Mouse (Mus musculus) midbrain, embryonic 15.5 days (tissue): ENCODE results near the gene Rnf225. TPM values are rescaled to one million over a fixed set of nuclear protein-coding genes. Genes with fewer than 3 reads are reported as not detected.

Experiments used
- ATAC-seq: fragments of 200-750 bp; cut with Nextera tagmentation; replicated peaks from 2 replicates; pipeline ENCODE4 v1.8.0; 2017; ENCODE audit warnings: moderate TSS enrichment
- H3K27ac ChIP-seq: fragments of 300-500 bp; sonication (generic); 2 replicates; pipeline ENCODE4 v1.5.1; 2015; ENCODE audit warnings: mild to moderate bottlenecking, inconsistent platforms
- H3K27me3 ChIP-seq: fragments of 300-500 bp; sonication (generic); replicated peaks from 2 replicates; pipeline ENCODE4 v1.6.1; 2015; ENCODE audit warnings: inconsistent platforms
- H3K36me3 ChIP-seq: fragments of 300-500 bp; sonication (generic); replicated peaks from 2 replicates; pipeline ENCODE4 v1.6.1; 2015; ENCODE audit warnings: inconsistent platforms
- H3K4me1 ChIP-seq: fragments of 300-500 bp; sonication (generic); 2 replicates; pipeline ENCODE4 v1.6.1; 2015; ENCODE audit warnings: inconsistent platforms
- H3K4me2 ChIP-seq: fragments of 300-500 bp; sonication (generic); 2 replicates; pipeline ENCODE4 v1.6.1; 2015; ENCODE audit warnings: inconsistent platforms, mild to moderate bottlenecking, moderate library complexity
- H3K4me3 ChIP-seq: fragments of 300-500 bp; sonication (generic); 2 replicates; pipeline ENCODE4 v1.5.1; 2015; ENCODE audit warnings: mild to moderate bottlenecking, inconsistent platforms
- H3K9ac ChIP-seq: fragments of 300-500 bp; sonication (generic); 2 replicates; pipeline ENCODE4 v1.6.1; 2015; ENCODE audit warnings: mild to moderate bottlenecking, inconsistent platforms
- H3K9me3 ChIP-seq: fragments of 300-500 bp; sonication (generic); 2 replicates; pipeline ENCODE4 v1.6.1; 2016; ENCODE audit warnings: inconsistent platforms
- WGBS: fragments of 180-500 bp; shearing (Covaris S2); methylation state at CpG from one replicate; pipeline ENCODE4 v1.1.7; 2015; ENCODE audit warnings: mixed read lengths; 5-methylcytosine and 5-hydroxymethylcytosine counted together
- polyA plus RNA-seq: library from polyadenylated mRNA; unstranded; fragments of >200 nt; fragmentation: Nextera tagmentation; extraction: Ambion mirVana; gene quantifications from 2 replicates; pipeline ENCODE4 v1.2.1, GENCODE M21; 2015

Gene Rnf225
- polyA plus RNA-seq, 1 experiment from 2014 or later: 0.90 TPM

DNA sequence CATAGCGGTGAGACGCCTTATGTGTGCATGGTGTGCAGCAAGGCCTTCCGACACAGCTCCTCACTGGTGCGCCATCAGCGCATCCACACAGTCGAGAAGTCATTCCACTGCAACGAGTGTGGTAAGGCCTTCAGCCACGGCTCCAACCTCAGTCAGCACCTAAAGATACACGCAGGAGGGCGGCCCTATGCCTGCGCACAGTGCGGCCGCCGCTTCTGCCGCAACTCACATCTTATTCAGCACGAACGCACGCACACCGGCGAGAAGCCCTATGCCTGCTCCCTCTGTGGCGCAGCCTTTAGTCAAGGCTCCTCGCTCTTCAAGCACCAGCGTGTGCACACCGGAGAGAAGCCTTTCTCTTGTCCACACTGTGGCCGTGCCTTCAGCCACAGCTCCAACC lies 43.7 kb downstream of the Rnf225 start:
- H3K4me1 ChIP-seq: peaks cover 15% of the 10 kb centered on the region
- no peak overlapping the region for H3K4me3 ChIP-seq
- ATAC-seq: no peak
- no peaks in the 10 kb centered on the region for H3K9me3 ChIP-seq
- no peak overlapping the region for H3K4me2 ChIP-seq
- peaks cover 28% of the 10 kb centered on the region for H3K36me3 ChIP-seq
- 94% methylated on average over 25 of the region's 25 CpGs for WGBS
- no peak overlapping the region for H3K27ac ChIP-seq
- no peak overlapping the region for H3K9ac ChIP-seq
- no peaks in the 10 kb centered on the region for H3K27me3 ChIP-seq

DNA sequence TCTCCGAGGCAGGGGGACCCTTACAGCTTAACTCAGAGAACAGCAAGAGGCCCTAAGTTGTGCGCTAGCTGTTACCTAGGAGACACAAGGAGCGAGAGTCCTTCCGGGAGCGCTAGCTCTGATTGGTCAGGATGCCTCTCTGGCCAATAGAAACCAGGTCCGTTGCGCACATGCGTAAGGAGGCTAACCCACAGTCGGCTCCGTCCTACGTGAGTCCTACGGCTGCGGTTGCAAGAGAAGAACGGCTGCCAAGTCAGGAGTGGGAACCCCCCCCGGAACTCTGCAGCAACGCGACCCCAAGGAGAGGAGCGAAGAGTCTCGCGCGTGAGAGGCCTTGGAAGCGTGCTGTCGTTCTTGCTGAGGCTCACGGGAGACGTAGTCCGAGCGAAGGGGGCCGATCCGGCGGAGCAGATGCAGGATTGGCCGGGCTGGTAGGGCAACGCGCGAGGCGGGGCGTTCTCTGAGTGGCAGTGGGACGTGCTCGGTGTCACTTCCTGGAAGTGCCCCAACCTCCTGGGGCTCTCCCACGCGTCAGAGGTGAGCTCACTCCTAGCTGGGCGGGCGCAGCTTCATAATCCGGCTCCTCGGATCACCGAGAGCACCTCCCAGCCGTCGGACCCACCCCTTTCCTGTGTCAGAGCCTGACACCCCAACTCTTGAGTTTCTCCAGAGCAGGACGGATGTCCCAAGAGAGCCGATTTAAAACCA lies 50.6 kb downstream of the Rnf225 start, which contains the start of gene Zfp446:
Gene Zfp446 (plus strand): TSS at position 167 of the 708 bp plus-strand sequence.
- Histone ChIP-seq H3K36me3 (no peaks in the 10 kb centered on the region; the same call in 1 of the 2 replicates), H3K9ac (peak within 1 kb of the TSS; percentile 59), H3K4me1 (peaks cover 18% of the 10 kb centered on the region), H3K4me2 (peak within 1 kb of the TSS; percentile 64), H3K27ac (peak within 1 kb of the TSS; percentile 95), H3K9me3 (no peaks in the 10 kb centered on the region), H3K27me3 (no peaks in the 10 kb centered on the region), H3K4me3 (peak within 1 kb of the TSS; percentile 60)
- peak; percentile 99 for ATAC-seq
- WGBS: under 1% methylated on average over 49 of the region's 49 CpGs

DNA sequence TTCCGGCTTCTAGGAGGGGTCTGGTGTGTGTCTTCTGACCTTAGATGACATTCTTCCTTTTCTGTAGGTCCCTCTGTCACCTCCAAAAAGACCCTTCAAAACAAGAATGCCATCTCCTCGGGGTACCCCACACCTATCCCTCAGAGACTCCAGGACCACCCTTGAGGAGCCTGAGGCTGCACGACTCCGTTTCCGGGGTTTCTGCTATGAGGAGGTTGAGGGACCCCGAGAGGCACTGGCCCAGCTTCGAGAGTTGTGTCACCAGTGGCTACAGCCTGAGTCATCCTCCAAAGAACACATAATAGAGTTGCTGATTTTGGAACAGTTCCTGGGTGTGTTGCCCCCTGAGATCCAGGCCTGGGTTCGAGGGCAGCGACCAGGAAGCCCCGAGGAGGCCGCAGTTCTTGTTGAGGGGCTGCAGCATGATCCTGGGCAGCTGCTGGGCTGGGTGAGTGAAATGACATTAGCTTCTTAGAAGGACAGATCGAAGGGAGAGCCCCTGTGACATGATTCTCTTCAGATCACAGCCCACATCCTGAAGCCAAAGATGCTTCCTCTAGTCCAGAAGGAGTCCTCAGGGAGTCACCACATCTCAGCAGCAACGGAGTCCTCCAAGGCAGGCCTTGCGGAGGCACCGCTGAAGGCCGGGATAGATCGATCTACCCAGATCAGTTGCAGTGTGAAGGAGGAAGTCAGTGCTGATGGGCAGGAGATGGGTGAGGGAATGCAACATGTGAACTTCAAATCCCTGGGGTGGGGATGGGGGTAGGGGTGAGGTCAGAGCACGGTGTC lies 51.9 kb downstream of the Rnf225 start:
- no peak for ATAC-seq
- Histone ChIP-seq H3K27ac (peak overlapping the region; percentile 95), H3K4me1 (peaks cover 18% of the 10 kb centered on the region), H3K4me3 (peak overlapping the region; percentile 60), H3K9ac (peak overlapping the region; percentile 41; the same call in 1 of the 2 replicates), H3K9me3 (no peaks in the 10 kb centered on the region), H3K4me2 (peak overlapping the region; percentile 64), H3K27me3 (no peaks in the 10 kb centered on the region), H3K36me3 (no peaks in the 10 kb centered on the region)
- WGBS: 88% methylated on average over 18 of the region's 18 CpGs

DNA sequence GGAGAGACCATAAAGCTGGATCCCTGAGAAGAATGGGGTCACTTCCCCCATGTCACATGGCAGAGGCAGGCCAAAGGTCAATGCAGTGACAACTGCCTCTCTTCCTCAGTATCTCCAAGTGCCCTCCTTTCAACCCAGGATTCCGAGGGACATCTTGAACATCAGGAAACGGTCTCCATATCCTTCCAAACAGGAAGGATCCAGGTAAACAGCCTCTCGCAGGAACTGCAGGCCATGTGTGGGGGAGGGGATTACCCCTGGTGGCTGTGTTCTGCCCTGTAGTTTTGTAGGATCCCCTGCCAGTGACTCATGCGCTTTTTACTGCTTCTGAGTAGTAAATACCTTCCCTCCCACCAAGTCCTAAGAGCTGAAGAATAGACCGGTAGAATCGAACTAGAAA lies 52.6 kb downstream of the Rnf225 start:
- Histone ChIP-seq H3K4me2 (no peak overlapping the region), H3K27ac (no peak overlapping the region), H3K9me3 (no peaks in the 10 kb centered on the region), H3K36me3 (no peaks in the 10 kb centered on the region), H3K4me1 (peaks cover 18% of the 10 kb centered on the region), H3K27me3 (no peaks in the 10 kb centered on the region), H3K4me3 (no peak overlapping the region), H3K9ac (no peak overlapping the region)
- WGBS: 76% methylated on average over 6 of the region's 6 CpGs
- no peak for ATAC-seq

DNA sequence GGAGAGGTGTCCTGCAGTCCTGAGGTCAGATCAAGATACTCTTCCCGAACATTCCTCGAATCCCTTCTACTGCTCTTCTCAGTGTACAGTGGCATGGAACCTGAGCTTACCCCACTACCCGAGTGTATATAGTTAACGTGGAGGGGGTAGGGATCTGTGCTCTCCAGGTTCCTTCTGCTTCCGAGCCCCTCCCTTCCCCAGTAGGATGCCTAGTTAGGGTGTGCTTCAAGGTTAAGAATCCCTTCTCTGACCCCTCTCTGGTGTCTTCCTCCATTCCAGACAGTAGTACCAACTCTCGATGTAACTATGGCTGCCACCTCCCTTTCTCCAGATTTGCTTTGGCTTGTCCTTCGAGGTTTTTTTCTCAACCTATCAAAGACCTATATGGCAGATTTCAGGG lies 53.1 kb downstream of the Rnf225 start:
- no peak overlapping the region for H3K4me2 ChIP-seq
- H3K36me3 ChIP-seq: no peaks in the 10 kb centered on the region
- ATAC-seq: no peak
- H3K4me3 ChIP-seq: no peak overlapping the region
- no peaks in the 10 kb centered on the region for H3K27me3 ChIP-seq
- H3K27ac ChIP-seq: no peak overlapping the region
- no peak overlapping the region for H3K9ac ChIP-seq
- 90% methylated on average over 7 of the region's 7 CpGs for WGBS
- peaks cover 18% of the 10 kb centered on the region for H3K4me1 ChIP-seq
- H3K9me3 ChIP-seq: no peaks in the 10 kb centered on the region

Other genes starting within 250 kb of the Rnf225 start
- not detected in 2 replicates for gene Vmn2r55, start 242.4 kb upstream of the Rnf225 start, polyA plus RNA-seq
- not detected in 2 replicates for gene Vmn2r56, start 192.4 kb upstream of the Rnf225 start, polyA plus RNA-seq
- gene Zscan18, start 123.8 kb upstream of the Rnf225 start, polyA plus RNA-seq: 35.3 and 35.4 TPM in 2 replicates
- gene Zfp329, start 108.6 kb upstream of the Rnf225 start, polyA plus RNA-seq: 35.2 and 36.0 TPM in 2 replicates
- 28.3 and 30.8 TPM in 2 replicates for gene Zfp110, start 92.7 kb upstream of the Rnf225 start, polyA plus RNA-seq
- 8.6 and 9.4 TPM in 2 replicates for gene Zfp128, start 46.2 kb upstream of the Rnf225 start, polyA plus RNA-seq
- gene Zscan22, start 29.6 kb upstream of the Rnf225 start, polyA plus RNA-seq: 11.8 and 12.8 TPM in 2 replicates
- gene Rps5, start 5.1 kb upstream of the Rnf225 start, polyA plus RNA-seq: 567 and 593 TPM in 2 replicates
- 17.1 and 17.7 TPM in 2 replicates for gene Zfp324, start 38.4 kb downstream of the Rnf225 start, polyA plus RNA-seq
- gene Zfp446, start 50.4 kb downstream of the Rnf225 start, polyA plus RNA-seq: 14.2 and 16.4 TPM in 2 replicates
- gene Slc27a5, start 70.8 kb downstream of the Rnf225 start, polyA plus RNA-seq: 0.38 and 0.65 TPM in 2 replicates
- 229 and 258 TPM in 2 replicates for gene Trim28, start 71.7 kb downstream of the Rnf225 start, polyA plus RNA-seq
- 45.9 and 46.7 TPM in 2 replicates for gene Zbtb45, start 82.6 kb downstream of the Rnf225 start, polyA plus RNA-seq
- 188 TPM in 2 replicates for gene Chmp2a, start 107.4 kb downstream of the Rnf225 start, polyA plus RNA-seq
- 141 and 162 TPM in 2 replicates for gene Ube2m, start 110.9 kb downstream of the Rnf225 start, polyA plus RNA-seq
- 10.7 and 11.4 TPM in 2 replicates for gene Mzf1, start 127.3 kb downstream of the Rnf225 start, polyA plus RNA-seq
- gene Vmn1r85, start 167.8 kb downstream of the Rnf225 start, polyA plus RNA-seq: 0.13 and 0.19 TPM in 2 replicates
- gene Vmn1r86, start 192.5 kb downstream of the Rnf225 start, polyA plus RNA-seq: not detected in 2 replicates
- not detected in 2 replicates for gene Vmn1r87, start 212.7 kb downstream of the Rnf225 start, polyA plus RNA-seq
- not detected in 2 replicates for gene Vmn1r88, start 232.2 kb downstream of the Rnf225 start, polyA plus RNA-seq